ENCODE assay signal across 27 mouse cellular contexts in genomic region chr3:132427244-132427643, GRCm38 (mm10).
DNase-seq lines count a peak whose midpoint lies in the region; ATAC-seq and TF ChIP-seq lines count a peak whose summit lies in the region.
"Had no signal": no experiment of that assay in that cellular context is flagged by ENCODE, and none has a peak within 500 bp of the region (broad histone marks: within the 10 kb centered on the region; RNA-seq: fewer than 3 reads in every experiment).

No protein-coding gene starts in this region.

- H3K36me3 ChIP-seq in stomach, embryonic 16.5 days (ENCODE audit: control insufficient read depth, insufficient read depth, low read length) = no peaks in the 10 kb centered on the region
- no peaks in the 10 kb centered on the region for H3K36me3 ChIP-seq in stomach, postnatal 0 days (ENCODE audit: control insufficient read depth, insufficient read depth, low read length)
- H3K36me3 ChIP-seq in embryonic facial prominence, embryonic 13.5 days = no peaks in the 10 kb centered on the region
- H3K36me3 ChIP-seq in limb, embryonic 12.5 days = no peaks in the 10 kb centered on the region
- H3K36me3 ChIP-seq: forebrain, embryonic 10.5 days; hindbrain, embryonic 10.5 days; liver, embryonic 15.5 days had no signal

- no peak for ATAC-seq in stomach, embryonic 16.5 days (ENCODE audit: insufficient read depth, low FRiP score)
- ATAC-seq in stomach, postnatal 0 days (ENCODE audit: low FRiP score, low TSS enrichment) = no peak
- no peak for ATAC-seq in embryonic facial prominence, embryonic 13.5 days (ENCODE audit: insufficient number of reproducible peaks, insufficient read depth, low FRiP score, low TSS enrichment, low read depth)
- ATAC-seq in limb, embryonic 12.5 days (ENCODE audit: insufficient number of reproducible peaks, insufficient read depth, low FRiP score, low TSS enrichment, low read depth) = no peak; the same call in 1 of the 2 replicates
- ATAC-seq: forebrain, embryonic 16.5 days; hindbrain, embryonic 16.5 days; intestine, embryonic 16.5 days; midbrain, embryonic 16.5 days had no signal

- no peak for TF ChIP-seq CTCF in stomach, postnatal 0 days (IDR thresholded peaks at IDR 0.05; ENCODE audit: low read depth)

- H3K9me3 ChIP-seq in stomach, embryonic 16.5 days (replicated peaks; ENCODE audit: control insufficient read depth, low read length) = no peaks in the 10 kb centered on the region
- no peaks in the 10 kb centered on the region for H3K9me3 ChIP-seq in stomach, postnatal 0 days (ENCODE audit: control insufficient read depth, low read length)
- H3K9me3 ChIP-seq in embryonic facial prominence, embryonic 13.5 days = no peaks in the 10 kb centered on the region
- H3K9me3 ChIP-seq in limb, embryonic 12.5 days = no peaks in the 10 kb centered on the region
- H3K9me3 ChIP-seq: forebrain, embryonic 10.5 days; hindbrain, embryonic 10.5 days; liver, embryonic 15.5 days had no signal

- H3K9ac ChIP-seq in stomach, embryonic 16.5 days (ENCODE audit: low read length) = no peak overlapping the region; the same call in 1 of the 2 replicates
- no peak overlapping the region for H3K9ac ChIP-seq in stomach, postnatal 0 days (ENCODE audit: low read length)
- H3K9ac ChIP-seq in embryonic facial prominence, embryonic 13.5 days = no peak overlapping the region; the same call in 1 of the 2 replicates
- no peak overlapping the region for H3K9ac ChIP-seq in limb, embryonic 12.5 days (replicated peaks)
- H3K9ac ChIP-seq: liver, embryonic 15.5 days; lung, embryonic 14.5 days had no signal

- peaks cover 6% of the 10 kb centered on the region for H3K4me1 ChIP-seq in stomach, embryonic 16.5 days (ENCODE audit: control insufficient read depth, insufficient read depth, low read length)
- H3K4me1 ChIP-seq in stomach, postnatal 0 days (replicated peaks; ENCODE audit: control insufficient read depth, insufficient read depth) = no peaks in the 10 kb centered on the region
- H3K4me1 ChIP-seq in embryonic facial prominence, embryonic 13.5 days = peaks cover 16% of the 10 kb centered on the region
- H3K4me1 ChIP-seq in limb, embryonic 12.5 days (replicated peaks) = peaks cover 23% of the 10 kb centered on the region
- H3K4me1 ChIP-seq: forebrain, embryonic 10.5 days; liver, embryonic 15.5 days had no signal

- no peak overlapping the region for H3K4me2 ChIP-seq in stomach, embryonic 16.5 days (ENCODE audit: low read depth, low read length)
- H3K4me2 ChIP-seq in stomach, postnatal 0 days (replicated peaks; ENCODE audit: low read depth) = no peak overlapping the region
- peak overlapping the region; percentile 39 for H3K4me2 ChIP-seq in embryonic facial prominence, embryonic 13.5 days
- no peak overlapping the region for H3K4me2 ChIP-seq in limb, embryonic 12.5 days
- H3K4me2 ChIP-seq: liver, embryonic 15.5 days; lung, embryonic 14.5 days had no signal

- WGBS in stomach, embryonic 16.5 days = 47% methylated on average over 9 of the region's 9 CpGs
- 39% methylated on average over 9 of the region's 9 CpGs for whole genome bisulfite sequencing in stomach, postnatal 0 days
- 22% methylated on average over 9 of the region's 9 CpGs for WGBS in embryonic facial prominence, embryonic 13.5 days
- WGBS in limb, embryonic 12.5 days = 35% methylated on average over 9 of the region's 9 CpGs

- no peaks in the 10 kb centered on the region for H3K27me3 ChIP-seq in stomach, embryonic 16.5 days (ENCODE audit: control insufficient read depth, insufficient read depth, low read length)
- no peaks in the 10 kb centered on the region for H3K27me3 ChIP-seq in stomach, postnatal 0 days (ENCODE audit: control insufficient read depth, insufficient read depth, low read length)
- no peaks in the 10 kb centered on the region for H3K27me3 ChIP-seq in embryonic facial prominence, embryonic 13.5 days
- no peaks in the 10 kb centered on the region for H3K27me3 ChIP-seq in limb, embryonic 12.5 days
- H3K27me3 ChIP-seq: liver, embryonic 15.5 days had no signal

- no peak for TF ChIP-seq EP300 in stomach, postnatal 0 days (optimal IDR thresholded peaks at IDR 0.05)

- DNase-seq in stomach, postnatal 0 days (ENCODE audit: low spot score) = no peak
- DNase-seq in thymus, adult 18-20 months = no peak
- DNase-seq in retina, postnatal 1 day = no peak
- no peak for DNase-seq in yolk sac, embryonic 10.5 days (ENCODE audit: low spot score)
- DNase-seq: adrenal gland, postnatal 36 days; B cell, adult 2 months; cerebellum, adult 2 months; cerebellum, postnatal 14 days; heart, postnatal 14 days; kidney, adult 9 months; kidney, postnatal 10 days; layer of hippocampus, postnatal 36 days; left cerebral cortex, postnatal 4 days; lung, embryonic 14.5 days; lung, postnatal 14 days; right cerebral cortex, adult 18-20 months; right cerebral cortex, postnatal 4 days had no signal

- 0 out of 2 replicates have a peak overlapping the region, but pooled peaks have one; percentile 14 for H3K27ac ChIP-seq in stomach, embryonic 16.5 days (ENCODE audit: low read length)
- H3K27ac ChIP-seq in stomach, postnatal 0 days (replicated peaks) = no peak overlapping the region
- H3K27ac ChIP-seq in embryonic facial prominence, embryonic 13.5 days = peak overlapping the region; percentile 72
- H3K27ac ChIP-seq in limb, embryonic 12.5 days = peak overlapping the region; percentile 60
- H3K27ac ChIP-seq: forebrain, embryonic 10.5 days; hindbrain, embryonic 10.5 days; liver, embryonic 15.5 days had no signal

- H3K4me3 ChIP-seq in stomach, embryonic 16.5 days (replicated peaks; ENCODE audit: low read length) = no peak overlapping the region
- no peak overlapping the region for H3K4me3 ChIP-seq in stomach, postnatal 0 days (ENCODE audit: low read depth, low read length)
- peak overlapping the region; percentile 10; the same call in 1 of the 2 replicates for H3K4me3 ChIP-seq in embryonic facial prominence, embryonic 13.5 days
- H3K4me3 ChIP-seq in limb, embryonic 12.5 days (replicated peaks) = no peak overlapping the region
- H3K4me3 ChIP-seq: forebrain, embryonic 10.5 days; hindbrain, embryonic 10.5 days; liver, embryonic 15.5 days had no signal
